In the genomic region with DNA sequence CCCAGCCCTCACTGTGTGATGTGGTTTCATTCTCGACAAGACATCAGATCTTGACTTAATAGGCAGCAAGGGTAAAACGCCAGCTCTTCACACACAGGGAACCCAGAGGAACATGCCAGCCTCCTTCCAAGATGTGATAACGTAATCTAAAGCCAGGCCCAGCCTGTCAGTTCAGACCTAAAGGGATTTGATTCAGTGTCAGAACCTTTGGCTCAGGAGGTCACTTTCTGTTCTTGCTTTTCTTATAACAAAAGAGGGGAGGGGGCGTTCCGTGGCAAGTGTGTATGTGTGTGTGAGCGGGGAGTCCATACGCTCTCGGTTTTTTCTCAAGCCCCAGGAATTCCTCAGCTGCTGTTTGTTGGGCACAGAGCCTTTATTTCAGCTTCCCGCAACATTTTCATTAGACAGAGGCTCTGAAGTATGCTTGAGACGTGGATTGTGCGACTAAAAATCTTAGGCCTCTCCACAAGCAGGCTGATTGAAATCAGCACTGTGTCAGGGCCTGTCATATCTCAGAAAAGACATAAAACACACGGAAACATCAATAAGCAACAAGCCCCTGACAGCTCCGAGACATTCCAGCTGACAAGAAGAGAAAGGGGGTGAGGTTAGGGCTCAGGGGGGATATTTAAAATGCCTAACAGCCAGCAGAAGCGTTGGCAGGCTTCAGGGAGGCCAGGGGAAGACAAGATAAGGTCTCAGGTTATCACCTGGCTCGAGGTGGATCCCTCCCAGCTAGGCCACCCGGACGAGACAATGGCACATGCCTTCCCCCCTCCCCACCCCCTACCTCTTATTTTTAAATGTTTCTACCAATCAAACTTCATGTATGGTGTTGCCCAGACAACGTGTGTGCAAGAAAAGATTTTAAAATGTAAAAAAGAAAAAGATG, we compare ENCODE assay signal across 10 mouse cellular contexts.
DNase-seq lines count a peak whose midpoint lies in the region; ATAC-seq lines count a peak whose summit lies in the region.
"Had no signal": no experiment of that assay in that cellular context is flagged by ENCODE, and none has a peak within 500 bp of the region (broad histone marks: within the 10 kb centered on the region; RNA-seq: fewer than 3 reads in every experiment).

No protein-coding gene starts in this region.

- ATAC-seq in embryonic facial prominence, embryonic 12.5 days (ENCODE audit: insufficient number of reproducible peaks, insufficient read depth, low FRiP score, low TSS enrichment) = 0 out of 2 replicates have a peak, but pooled peaks have one; percentile 15
- ATAC-seq in hindbrain, embryonic 13.5 days (ENCODE audit: low FRiP score) = peak; percentile 53
- peak; percentile 25; the same call in 1 of the 2 replicates for ATAC-seq in neural tube, embryonic 13.5 days (ENCODE audit: low read depth)
- no peak for ATAC-seq in megakaryocyte, adult 5-6 weeks (ENCODE audit: poor library complexity, severe bottlenecking)

- no peak overlapping the region for H3K4me3 ChIP-seq in embryonic facial prominence, embryonic 12.5 days
- no peak overlapping the region for H3K4me3 ChIP-seq in hindbrain, embryonic 13.5 days
- no peak overlapping the region for H3K4me3 ChIP-seq in neural tube, embryonic 13.5 days

- H3K9ac ChIP-seq in embryonic facial prominence, embryonic 12.5 days = no peak overlapping the region
- H3K9ac ChIP-seq in hindbrain, embryonic 13.5 days = 0 out of 2 replicates have a peak overlapping the region, but pooled peaks have one; percentile 39
- peak overlapping the region; percentile 52 for H3K9ac ChIP-seq in neural tube, embryonic 13.5 days

- WGBS in embryonic facial prominence, embryonic 12.5 days = 19% methylated on average over 18 of the region's 18 CpGs
- 13% methylated on average over 18 of the region's 18 CpGs for WGBS in hindbrain, embryonic 13.5 days
- whole genome bisulfite sequencing in neural tube, embryonic 13.5 days = 19% methylated on average over 18 of the region's 18 CpGs

- H3K27me3 ChIP-seq in embryonic facial prominence, embryonic 12.5 days = 0 out of 2 replicates have a peak, but pooled peaks cover 2% of the 10 kb centered on the region
- 0 out of 2 replicates have a peak, but pooled peaks cover 2% of the 10 kb centered on the region for H3K27me3 ChIP-seq in hindbrain, embryonic 13.5 days
- H3K27me3 ChIP-seq in neural tube, embryonic 13.5 days = no peaks in the 10 kb centered on the region

- no peaks in the 10 kb centered on the region for H3K9me3 ChIP-seq in embryonic facial prominence, embryonic 12.5 days
- no peaks in the 10 kb centered on the region for H3K9me3 ChIP-seq in hindbrain, embryonic 13.5 days
- no peaks in the 10 kb centered on the region for H3K9me3 ChIP-seq in neural tube, embryonic 13.5 days

- DNase-seq in kidney, postnatal 10 days = peak; percentile 12
- no peak for DNase-seq in kidney, postnatal 36 days
- no peak for DNase-seq in layer of hippocampus, adult 9-10 months (ENCODE audit: low spot score)
- DNase-seq in cerebellum, adult 9-10 months = no peak
- DNase-seq: adrenal gland, postnatal 25 days; layer of hippocampus, adult 9-11 months had no signal

- H3K36me3 ChIP-seq in embryonic facial prominence, embryonic 12.5 days = no peaks in the 10 kb centered on the region
- no peaks in the 10 kb centered on the region for H3K36me3 ChIP-seq in hindbrain, embryonic 13.5 days
- H3K36me3 ChIP-seq in neural tube, embryonic 13.5 days = no peaks in the 10 kb centered on the region

- peak overlapping the region; percentile 36; the same call in 1 of the 2 replicates for H3K27ac ChIP-seq in embryonic facial prominence, embryonic 12.5 days
- H3K27ac ChIP-seq in hindbrain, embryonic 13.5 days = peak overlapping the region; percentile 59
- H3K27ac ChIP-seq in neural tube, embryonic 13.5 days (replicated peaks) = peak overlapping the region; percentile 69

- peaks cover 13% of the 10 kb centered on the region for H3K4me1 ChIP-seq in embryonic facial prominence, embryonic 12.5 days
- peaks cover 30% of the 10 kb centered on the region for H3K4me1 ChIP-seq in hindbrain, embryonic 13.5 days (replicated peaks)
- peaks cover 26% of the 10 kb centered on the region for H3K4me1 ChIP-seq in neural tube, embryonic 13.5 days (replicated peaks)

- H3K4me2 ChIP-seq in embryonic facial prominence, embryonic 12.5 days (replicated peaks) = peak overlapping the region; percentile 25
- peak overlapping the region; percentile 25 for H3K4me2 ChIP-seq in hindbrain, embryonic 13.5 days
- H3K4me2 ChIP-seq in neural tube, embryonic 13.5 days = peak overlapping the region; percentile 22
